Mouse (Mus musculus) spleen, adult 2 months (tissue): Measurements from ENCODE around the gene Agap1.

ENCODE experiments used
- CTCF ChIP-seq: fragments of 200-500 bp; IDR thresholded peaks from 2 replicates; pipeline ENCODE4 v1.5.1; 2011; ENCODE audit warnings: mild to moderate bottlenecking, inconsistent platforms; ENCODE audit not compliant: insufficient read depth, insufficient read length, insufficient replicate concordance; ENCODE audit errors: extremely low read depth
- POLR2A ChIP-seq: fragments of 200-500 bp; IDR thresholded peaks from 2 replicates; pipeline ENCODE4 v1.6.1; 2011; ENCODE audit warnings: low read depth, low read length, inconsistent platforms

DNA sequence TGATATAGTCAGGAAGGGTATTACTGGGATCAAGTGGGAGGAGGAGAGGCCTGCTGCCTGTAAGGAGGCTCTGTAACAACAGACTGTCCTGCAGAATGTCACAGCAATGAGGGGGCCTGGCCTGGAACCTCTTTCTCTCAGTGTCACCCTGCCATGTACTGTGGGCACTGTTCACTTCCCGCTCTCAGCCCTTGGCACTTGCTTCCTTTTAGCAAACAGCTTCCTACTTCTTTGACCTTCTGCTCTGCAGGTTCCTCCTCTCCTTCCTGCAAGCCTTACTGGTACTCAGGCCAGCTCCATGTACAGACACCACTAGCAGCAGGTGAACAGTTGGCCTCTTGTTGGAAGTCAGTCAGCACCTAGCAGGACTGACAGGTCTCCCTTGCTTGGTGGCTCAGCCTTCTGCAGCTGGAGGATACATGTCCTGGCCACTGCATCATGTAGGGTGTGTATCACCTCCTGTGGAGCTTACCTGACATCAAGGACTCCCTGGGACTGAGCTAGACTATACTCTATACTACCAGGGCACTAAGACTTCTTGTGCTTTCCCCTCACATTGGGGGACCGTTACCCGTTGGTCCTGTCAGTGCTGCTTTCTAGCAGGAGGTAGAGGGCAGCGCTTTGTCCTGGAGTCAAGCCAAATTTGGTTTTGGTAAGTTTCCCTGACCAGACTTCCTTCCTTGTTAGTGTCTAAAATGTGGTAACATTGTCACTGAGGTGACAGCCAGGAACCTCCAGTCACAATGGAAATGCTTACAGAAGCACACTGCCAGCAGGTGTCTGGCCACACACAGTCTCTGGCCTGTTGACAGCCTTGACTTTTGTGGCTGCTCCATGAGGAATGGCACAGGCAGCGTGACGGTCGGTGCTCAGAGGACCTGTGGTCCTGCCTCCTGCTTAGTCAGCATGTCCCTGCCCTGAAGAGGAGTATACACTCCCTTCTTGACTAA, 120.6 kb downstream of the Agap1 start:
- no peak for TF ChIP-seq POLR2A
- TF ChIP-seq CTCF: no peak
